Mouse (Mus musculus) MN1 (cell line): Measurements from ENCODE around the gene Tlk2.
A peak's percentile ranks its signal among the peaks of the same experiment; 100 is the strongest.

Source experiments
- DNase-seq: peaks from one replicate; pipeline ENCODE4 v3.0.0-alpha.2; 2016; ENCODE audit warnings: low spot score

Gene Tlk2

GRCm38 (mm10) chr11:105261601-105262351 lies 83.2 kb downstream of the Tlk2 start:
- DNase-seq = no peak

DNA sequence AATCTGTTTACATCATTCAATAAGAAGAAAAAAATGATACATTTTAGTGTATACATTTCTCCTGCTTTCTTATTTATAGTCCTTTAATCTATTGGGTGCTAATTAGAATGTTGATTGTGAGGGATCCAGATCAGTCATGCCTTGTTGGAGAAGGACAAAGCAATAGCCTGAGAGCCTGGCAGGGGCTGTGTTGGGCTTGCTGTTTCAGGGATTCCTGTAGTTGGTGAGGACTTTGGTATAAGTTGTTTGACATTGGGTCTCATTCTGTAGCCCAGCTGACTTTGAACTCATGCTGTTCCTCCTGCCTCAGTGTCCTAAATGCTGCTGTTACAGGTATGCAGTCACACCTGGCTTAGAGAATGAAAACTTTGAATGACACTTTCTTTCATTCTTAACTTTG lies 85.9 kb downstream of the Tlk2 start:
- no peak for DNase-seq

DNA sequence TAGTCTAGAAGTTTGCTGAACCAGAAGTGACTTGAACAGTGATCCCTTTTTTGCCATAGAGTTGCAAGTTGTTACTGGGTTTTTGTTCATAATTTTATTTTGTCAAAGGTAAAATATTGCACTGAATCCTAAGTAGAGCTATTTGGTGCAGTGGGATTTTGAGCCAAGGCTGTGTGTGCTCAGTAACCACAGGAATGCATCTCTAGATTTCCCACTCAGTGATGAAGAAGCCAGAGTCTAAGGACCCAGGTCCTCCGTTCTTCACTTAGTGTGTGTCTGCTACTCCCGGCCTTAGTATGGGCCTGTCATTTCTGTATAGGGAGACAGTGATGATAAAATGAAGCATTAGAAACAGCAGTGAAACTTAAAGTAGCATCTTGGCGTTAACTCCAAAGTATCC lies 86.4 kb downstream of the Tlk2 start:
- DNase-seq = no peak

DNA sequence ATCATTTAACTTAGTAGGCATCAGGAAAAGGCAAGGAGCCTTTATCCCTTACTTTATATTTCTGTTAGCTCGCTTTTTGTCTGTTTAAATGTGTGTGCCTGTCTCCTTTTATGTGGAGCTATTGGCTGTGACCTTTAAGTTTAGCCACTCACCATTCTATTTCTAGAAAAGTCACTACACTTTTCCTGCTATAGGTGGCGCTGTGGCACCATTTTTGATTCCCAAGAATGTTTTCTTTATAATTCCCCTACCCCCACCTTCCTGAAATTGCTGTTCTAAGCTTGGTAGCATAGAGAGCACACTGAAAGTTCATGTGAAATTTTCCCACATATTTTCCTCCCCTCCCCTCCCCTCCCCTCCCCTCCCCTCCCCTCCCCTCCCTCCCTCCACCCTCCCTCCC lies 91.5 kb downstream of the Tlk2 start:
- DNase-seq = peak; percentile 75

DNA sequence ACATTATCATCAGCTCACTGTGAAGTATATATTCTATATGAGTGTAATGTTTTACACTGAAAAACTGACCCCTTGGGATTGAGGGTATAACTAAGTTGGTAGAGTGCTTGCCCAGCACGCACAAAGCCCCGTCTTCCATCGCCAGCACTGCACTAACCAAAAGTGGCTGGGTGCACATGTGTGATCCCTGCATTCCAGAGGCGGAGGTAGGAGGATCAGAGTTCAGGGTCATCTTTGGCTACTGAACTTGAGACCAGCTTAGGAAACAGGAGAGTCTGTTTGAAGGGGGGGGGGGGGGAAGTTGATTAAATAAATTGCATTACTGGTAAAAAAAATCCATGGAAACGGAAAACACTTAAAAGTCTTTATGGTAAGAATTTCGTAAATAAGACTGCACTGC lies 101.8 kb downstream of the Tlk2 start:
- no peak for DNase-seq

- DNase-seq = no peak
Measured at GRCm38 (mm10) chr11:105281291-105281690, 102.7 kb downstream of the Tlk2 start.

DNA sequence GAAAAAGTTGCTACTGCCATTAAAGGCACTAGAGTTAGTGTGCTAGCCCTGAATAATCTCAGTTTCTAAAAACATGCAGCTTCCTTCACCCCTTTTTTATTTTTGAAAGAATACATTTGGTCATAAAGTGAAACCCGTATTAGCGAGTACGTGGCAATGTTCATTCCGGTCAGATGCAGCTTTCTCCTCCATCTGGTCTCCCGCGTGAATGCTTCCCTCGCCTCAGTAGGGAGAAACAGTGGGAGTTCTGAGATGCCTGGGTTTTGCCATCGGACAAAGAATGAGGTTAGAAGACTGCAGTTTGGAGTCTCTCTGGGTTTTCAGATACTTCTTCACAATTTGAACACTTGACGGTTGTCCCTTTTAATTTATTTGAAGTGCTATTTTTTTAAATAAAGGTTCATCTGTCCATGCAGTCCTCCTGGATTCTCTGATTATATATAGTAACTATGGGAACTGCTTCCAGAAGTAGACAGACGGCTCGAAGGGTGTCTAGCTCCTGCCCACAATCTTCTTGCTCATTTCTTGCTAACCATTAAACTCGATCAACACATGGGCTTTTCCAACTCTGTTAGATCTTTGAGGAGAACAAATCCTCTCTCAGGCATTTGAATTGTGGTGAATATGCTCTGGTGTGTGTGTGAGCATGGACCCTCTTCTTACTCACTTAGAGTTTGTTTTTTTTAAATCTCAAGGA lies 103.3 kb downstream of the Tlk2 start:
- no peak for DNase-seq

- no peak for DNase-seq
Measured at GRCm38 (mm10) chr11:105282460-105282859, 103.9 kb downstream of the Tlk2 start.

DNA sequence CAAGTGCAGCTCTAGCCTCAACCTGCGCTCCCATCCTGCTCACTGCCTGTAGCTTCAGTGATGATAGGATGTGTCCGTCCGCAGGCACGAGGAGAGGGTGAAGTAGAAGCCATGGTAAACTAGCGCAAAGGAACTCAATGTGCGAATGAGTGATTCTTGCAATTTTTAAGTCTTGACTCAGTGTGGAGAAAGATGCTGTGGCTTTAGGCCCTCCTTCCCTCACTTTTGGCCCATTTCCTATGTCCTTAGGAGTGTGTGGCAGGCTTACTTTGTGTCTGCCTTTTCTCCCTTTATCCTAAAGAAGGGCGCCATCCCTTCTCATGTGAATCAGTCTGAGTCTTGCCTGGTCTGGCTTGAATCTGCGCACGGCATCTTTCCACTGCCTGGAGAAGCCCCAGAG lies 104.4 kb downstream of the Tlk2 start:
- no peak for DNase-seq

DNA sequence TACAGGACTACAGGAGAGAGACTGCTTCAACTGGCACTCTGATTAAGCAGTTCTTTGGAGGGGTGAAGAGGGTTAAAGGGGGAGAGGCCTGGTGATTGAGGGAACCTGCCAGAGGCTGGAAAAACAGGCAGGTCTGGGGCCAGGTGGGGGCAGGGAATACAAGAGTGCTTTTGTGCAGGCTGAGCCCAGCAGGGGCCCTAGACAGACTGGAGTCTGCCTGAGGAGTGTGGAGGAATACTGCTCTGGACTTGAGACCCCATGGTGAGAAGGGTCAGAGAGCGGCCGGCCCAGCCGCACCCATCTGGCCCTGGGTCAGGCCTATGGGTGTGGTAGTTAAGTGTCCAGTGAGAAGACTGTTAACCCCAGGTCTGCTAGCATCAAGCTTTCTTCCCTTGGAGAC lies 107.1 kb downstream of the Tlk2 start:
- no peak for DNase-seq

GRCm38 (mm10) chr11:105289403-105289802 lies 110.8 kb downstream of the Tlk2 start:
- DNase-seq = no peak

DNA sequence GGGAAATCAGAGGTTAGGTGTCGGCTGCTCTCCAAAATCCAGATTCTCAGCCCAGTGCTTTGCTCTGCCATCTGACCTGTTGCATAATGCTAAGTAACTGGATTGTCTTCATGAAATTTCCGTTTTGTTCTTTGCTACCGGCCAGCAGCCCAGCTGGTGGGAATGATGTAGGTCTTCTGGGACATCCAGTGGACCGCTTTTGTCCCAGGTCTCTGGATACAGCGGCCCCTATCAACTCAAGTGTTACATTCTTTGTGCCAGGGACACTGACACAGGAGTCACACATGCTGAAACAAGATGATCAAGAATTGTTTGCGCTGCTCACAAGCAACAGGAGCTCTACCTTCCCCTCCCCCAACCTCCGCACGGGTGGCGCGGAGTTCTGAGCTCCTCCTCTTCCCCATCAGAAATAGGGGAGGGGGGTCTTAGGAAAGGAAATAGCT lies 113.1 kb downstream of the Tlk2 start:
- peak; percentile 24 for DNase-seq

GRCm38 (mm10) chr11:105292124-105293071 lies 113.8 kb downstream of the Tlk2 start, which contains the start of gene Mrc2:
Gene Mrc2 (plus strand): TSS chr11:105292643.
- DNase-seq = peak; percentile 75

DNA sequence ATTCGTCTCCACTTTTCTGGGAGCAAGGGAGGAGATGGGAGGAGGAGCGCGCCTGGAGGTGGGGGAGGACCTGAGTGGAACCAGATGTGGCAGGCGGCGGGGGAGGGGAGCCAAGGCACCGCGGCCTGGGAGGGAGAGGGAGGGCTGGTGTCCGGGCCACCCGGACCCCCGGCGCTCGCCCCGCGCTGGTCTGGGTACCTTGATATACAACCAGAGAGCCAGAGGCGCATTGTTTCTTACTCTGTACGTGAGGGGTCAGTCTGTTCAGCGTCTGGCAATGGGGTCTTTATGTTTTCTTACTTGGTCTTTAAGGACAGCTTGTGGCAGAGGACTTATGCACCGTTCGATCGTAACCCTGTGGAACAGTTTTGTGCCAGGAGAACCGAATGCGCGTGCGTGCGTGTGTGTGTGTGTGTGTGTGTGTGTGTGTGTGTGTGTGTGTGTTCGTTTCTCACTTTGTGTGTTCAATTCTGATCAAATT lies 114.5 kb downstream of the Tlk2 start:
- DNase-seq = peak; percentile 50

- DNase-seq = no peak
Measured at GRCm38 (mm10) chr11:105293901-105294494, 115.4 kb downstream of the Tlk2 start.

GRCm38 (mm10) chr11:105296084-105296483 lies 117.5 kb downstream of the Tlk2 start:
- DNase-seq = no peak

- no peak for DNase-seq
Measured at GRCm38 (mm10) chr11:105310197-105310596, 131.6 kb downstream of the Tlk2 start.

GRCm38 (mm10) chr11:105311291-105311975 lies 132.8 kb downstream of the Tlk2 start:
- peak; percentile 37 for DNase-seq

DNA sequence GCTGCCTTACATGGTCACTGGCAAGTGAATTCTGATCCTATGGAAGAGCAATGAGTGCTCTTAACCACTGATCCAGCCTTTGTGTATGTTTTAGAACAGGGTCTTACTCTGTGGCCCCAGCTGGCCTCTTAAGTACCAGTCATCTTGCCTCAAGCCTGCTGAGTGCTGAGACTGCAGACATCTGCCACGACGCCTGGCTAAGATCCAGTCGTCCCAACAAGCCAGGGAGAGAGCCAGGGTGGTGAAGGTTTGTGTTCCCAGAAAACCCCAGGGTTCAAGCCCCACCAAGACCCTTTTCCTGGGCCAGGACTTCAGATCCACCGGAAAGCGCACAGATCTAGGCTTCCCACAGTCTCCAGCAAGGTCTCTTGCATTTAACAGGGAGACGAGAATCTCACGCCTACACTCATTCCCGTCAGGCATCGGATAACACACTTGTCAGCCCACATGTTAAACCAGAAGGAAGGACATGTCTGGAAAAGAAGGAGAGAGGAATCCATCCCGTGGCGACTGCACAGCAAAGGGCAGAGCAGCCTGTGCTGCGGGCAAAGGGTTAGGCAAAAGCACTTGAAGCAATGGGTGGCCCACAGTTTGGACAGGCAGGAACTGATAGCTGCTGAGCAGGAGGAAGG lies 133.8 kb downstream of the Tlk2 start:
- DNase-seq = peak; percentile 49

GRCm38 (mm10) chr11:105312972-105313632 lies 134.5 kb downstream of the Tlk2 start:
- peak; percentile 57 for DNase-seq
